Mouse (Mus musculus) embryo, embryonic 11 days (tissue): ENCODE data around the gene Jam3.
A peak's percentile ranks its signal among the peaks of the same experiment; 100 is the strongest.

ENCODE experiments used
- DNase-seq: peaks from one replicate; pipeline ENCODE4 v3.0.0-alpha.2; 2015

Jam3 gene

DNA sequence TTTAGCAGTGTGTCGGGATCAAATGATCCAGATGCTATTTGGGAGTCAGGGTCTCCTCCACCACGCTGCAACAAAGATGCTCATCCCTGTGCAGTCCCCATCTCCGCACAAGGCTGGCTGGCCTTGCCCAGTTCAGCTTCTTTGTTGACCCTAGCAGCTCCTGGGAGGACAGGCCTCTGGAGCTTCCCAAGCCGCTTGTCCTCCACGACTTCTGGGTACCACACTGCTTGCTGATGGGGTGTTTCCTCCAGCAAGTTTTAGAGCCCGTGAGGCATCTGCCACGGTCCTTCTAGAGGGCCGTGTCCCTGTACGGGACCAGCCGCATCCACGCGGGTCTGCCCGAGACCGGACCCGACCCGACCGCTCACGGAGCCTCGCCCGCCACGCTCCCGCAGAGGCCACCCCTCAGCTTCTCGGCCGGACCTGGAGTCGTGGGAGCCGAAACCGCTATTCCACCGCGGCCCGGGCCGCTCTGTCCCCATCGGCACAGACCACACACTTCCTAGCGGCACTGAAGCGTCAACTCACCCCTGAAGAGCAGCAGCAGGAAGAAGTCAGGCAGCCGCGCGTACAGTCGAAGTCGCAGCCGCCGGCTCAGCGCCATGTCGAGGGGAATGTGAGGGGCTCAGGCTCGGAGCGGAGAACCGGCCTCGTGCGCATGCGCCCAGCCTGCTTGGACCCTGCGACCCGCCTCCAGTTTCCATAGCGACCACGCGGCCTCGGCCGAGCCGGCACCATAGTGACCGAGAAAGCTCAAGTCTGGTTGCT lies at the start of gene Jam3:
Gene Jam3, minus strand, starts transcription at position 659 of the 768 bp plus-strand sequence.
- peak; percentile 98 for DNase-seq

DNA sequence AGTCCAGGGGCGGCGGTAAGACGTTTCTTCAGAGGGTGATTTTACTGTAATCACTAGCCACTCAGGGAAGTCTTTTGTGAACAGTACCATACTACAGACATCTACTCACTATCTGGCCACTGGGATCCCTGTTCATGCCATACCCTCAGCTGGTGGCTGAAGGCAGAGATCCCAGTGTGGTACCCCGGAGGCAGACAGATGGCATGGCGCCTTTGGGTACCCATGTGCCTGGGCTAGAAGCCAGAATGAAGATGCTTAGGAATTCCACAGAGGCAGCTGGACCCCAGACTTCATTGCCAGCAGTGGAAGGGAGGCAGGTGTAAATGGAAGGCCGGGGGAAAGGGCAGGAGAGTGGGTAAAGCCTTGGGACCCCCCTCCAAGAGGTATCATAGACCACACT lies 49.0 kb upstream of the Jam3 start:
- DNase-seq, result no peak

GRCm38 (mm10) chr9:27203134-27203533 lies 47.9 kb upstream of the Jam3 start:
- peak; percentile 91 for DNase-seq

DNA sequence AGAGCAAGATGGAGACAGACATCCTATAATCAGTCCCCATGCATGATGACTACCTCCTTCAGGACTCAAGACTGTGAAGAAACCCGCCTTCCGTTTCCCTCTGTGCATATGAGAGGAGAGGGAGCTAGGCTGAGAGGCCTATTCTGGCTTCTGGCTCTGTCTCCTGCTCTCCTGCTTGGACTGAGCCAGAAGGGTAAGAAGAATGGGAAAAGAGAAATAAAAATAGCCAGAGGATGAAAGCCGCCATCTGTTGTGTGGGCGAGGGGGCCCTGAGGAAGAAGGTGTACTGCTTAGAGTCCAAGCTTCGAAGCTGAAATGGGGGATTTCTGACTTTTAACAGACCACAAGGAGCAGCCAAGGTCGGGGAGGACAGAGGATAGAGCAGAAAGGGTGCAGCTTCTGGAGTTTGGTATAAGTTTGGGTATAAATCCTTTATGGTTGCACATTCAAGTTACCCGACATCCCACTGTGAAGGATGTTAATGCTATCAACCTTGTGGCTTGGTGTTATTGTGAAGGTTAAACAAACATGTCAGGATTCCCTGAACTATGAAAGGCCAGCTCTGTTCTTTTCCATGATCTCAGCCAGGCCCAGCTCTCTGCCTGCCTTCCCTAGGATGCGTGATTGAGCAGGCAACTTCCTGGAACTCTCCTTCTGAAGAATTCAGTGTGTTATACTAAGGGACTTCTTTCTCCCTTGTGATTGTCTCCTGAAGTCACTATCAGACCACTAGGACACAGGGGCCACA lies 46.4 kb upstream of the Jam3 start:
- no peak for DNase-seq

DNA sequence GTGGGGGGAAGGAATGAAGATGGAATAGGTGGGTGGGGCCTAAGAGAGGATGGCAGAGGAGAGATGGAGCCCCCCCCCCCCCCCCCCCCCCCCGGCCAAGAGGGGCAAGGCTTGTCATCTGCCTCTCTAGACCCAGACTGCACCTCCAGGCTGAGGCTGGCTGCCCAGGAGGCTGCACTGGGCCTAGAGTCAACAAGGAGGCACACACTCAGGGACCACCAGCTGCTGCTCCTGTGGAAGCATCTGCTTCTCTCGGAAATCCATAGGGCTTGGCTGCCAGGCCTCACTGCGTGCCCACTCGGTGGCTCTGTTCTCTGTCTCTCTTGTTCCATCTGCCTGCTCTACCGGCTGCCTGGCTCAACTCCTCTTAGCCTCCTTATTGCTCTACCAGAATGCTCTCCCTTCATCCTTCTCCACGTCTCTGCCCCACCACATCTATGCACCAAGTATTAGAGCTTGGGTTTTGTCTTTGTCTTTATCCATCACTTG lies 38.4 kb upstream of the Jam3 start:
- DNase-seq, result no peak

DNA sequence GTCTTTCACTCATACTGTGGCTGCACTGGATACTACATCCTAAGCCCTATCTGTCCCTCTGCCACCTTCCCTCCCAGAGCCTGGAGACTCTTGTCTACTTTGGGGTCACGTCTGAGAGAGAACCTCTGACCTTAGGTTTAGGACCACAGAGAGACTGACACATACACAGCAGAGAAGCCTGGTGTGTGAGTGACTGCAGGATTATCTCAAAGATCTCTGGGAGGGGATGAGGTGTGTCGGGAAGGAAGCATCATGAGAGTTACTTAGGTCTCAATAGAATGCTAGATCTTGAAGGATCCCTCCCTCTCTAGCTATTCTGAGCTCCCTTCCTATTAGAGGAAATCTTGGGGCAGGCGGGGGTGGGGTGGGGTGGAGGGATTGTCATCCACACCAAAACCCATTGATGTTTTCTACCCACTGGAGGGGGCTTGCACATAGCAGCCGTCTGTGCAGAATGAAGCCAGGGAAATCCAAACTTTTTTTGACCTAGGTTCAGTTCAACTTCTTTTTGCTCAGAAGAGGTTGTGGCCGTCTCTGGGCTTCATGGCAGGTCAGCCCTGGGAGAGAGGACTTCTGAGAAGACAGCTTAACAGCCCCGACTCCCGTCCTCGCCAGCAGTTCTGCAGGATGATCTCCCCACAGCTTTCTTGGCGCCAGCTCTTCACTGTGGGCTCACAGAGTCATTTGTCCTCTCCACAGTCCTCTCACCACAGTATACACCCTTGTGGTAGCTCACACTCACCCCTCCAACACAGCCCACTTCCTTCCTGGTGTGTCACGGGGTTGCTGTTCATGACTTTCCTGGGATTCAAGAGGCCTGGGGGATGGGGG lies 37.8 kb upstream of the Jam3 start:
- DNase-seq, result no peak

DNA sequence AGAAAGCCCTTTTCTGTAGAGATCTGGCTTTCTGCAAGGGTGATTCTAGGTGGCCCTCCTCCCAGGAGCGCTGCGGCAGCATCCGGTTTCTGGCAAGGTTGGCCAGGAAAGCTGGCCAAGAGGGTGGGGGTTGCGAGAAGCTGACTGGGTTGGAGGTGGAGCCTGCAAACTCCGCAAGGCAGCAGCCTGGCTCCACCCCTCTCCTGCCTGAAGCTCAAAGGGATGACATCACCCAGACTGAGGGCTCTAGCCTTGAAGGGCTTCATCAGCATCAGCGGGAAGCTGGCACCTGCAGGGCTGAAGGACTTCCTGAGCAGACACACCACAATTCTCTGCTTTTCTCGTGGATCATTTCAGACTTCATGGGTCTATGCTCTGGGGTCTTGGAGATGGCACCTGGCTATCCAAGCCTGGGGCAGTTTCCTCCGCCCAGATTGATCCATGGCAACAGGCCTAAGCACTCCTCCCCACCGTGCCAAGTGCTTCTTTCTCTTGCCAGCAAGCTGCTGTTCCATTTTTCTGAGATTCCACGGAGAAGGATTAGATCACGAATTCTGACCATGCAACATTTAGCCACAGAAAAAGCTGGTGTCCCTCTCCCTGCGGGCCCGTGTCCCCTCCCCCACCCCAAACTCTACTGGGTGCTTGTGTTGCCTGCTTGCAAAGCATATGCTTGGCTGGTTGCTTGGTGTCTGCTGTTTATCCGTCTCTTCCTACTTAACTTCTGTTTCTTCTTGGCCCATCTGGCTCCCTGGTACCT lies 37.0 kb upstream of the Jam3 start:
- DNase-seq, result peak; percentile 90

GRCm38 (mm10) chr9:27191501-27191981 lies 36.3 kb upstream of the Jam3 start:
- peak; percentile 60 for DNase-seq

DNA sequence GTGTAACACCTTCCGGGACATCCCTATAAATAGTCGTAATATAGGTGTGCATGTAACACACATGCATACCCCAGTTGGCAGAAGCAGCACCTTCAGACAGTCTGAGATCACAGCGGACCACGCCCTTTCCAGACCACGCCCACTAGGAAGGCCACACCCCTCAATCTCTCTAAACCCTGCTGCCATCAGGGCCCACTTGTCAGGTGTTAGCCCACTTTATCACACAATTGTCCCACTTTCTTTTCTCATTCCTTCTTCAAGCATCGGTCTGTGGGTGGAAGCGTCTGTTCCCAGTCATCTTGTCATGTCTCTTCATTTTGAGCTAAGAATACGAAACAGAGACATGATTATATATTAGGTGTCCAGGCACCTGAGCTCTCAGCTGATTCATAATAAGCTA lies 35.2 kb upstream of the Jam3 start:
- no peak for DNase-seq

DNA sequence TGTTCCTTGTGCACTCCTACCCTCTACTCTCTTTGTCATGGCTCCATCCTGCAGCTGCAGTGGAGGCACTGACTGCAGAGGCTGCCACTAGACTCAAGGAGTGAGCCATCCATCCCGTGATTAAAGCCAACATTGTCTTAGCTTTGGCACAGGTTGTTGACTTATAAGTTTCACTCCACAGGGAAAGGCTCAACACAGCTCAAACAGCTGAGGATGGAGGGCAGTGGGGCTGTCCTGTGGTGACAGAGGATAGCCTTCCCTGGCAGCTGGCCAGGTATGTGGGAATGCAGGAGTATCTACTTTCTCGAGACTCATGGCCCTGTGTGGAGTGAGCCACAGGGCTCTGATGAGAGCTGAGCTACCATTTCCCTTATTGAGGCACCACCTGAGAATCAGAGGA lies 34.1 kb upstream of the Jam3 start:
- no peak for DNase-seq

DNA sequence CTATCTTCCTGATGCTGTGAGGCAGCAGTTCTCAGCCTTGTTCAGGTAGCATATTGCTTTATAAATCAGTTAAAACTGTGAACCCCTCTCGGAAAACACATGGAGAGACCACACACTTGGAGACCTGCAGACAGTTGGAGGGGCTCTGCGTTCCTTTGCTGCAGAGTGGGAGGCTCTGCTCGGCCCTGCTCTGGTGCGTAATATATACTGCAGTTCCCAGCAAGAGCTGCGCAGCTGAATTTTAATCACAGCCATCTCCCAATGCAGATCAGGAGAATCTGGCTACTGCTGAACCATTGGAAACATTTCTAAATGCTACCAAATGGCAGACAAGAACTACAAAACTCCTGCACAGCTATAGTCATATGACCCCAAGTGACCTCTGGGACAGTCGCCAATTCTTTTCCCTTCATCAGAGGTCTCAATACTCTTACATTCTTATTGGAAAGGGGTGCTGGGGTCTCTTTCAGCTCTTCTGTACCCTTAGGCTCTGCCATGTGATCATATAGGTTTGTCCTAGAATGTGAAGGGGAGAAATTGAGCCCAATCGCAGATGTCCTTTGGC lies 33.5 kb upstream of the Jam3 start:
- no peak for DNase-seq

GRCm38 (mm10) chr9:27185820-27186219 lies 30.6 kb upstream of the Jam3 start:
- peak; percentile 41 for DNase-seq

GRCm38 (mm10) chr9:27182087-27182486 lies 26.9 kb upstream of the Jam3 start:
- no peak for DNase-seq

GRCm38 (mm10) chr9:27180492-27180891 lies 25.3 kb upstream of the Jam3 start:
- no peak for DNase-seq

DNA sequence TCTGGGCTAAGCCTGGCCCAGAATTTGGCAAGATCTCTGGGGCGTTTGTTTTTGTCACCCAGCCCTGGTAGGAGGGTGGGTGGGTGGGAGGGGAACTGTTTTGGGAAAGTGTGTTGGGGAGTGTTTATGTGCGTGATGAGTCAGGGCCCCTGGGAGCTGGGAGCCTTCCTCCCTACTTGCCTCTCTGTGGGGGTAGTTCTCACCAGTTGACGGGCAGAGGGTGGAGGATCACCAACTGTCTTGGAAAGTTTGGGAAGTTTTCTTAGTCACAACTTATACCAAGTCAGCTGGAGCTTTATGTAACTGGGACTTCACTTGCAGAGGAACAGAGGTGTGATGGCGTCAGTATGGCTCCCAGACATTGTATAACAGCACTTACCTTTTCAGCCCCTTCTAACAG lies 23.7 kb upstream of the Jam3 start:
- no peak for DNase-seq

DNA sequence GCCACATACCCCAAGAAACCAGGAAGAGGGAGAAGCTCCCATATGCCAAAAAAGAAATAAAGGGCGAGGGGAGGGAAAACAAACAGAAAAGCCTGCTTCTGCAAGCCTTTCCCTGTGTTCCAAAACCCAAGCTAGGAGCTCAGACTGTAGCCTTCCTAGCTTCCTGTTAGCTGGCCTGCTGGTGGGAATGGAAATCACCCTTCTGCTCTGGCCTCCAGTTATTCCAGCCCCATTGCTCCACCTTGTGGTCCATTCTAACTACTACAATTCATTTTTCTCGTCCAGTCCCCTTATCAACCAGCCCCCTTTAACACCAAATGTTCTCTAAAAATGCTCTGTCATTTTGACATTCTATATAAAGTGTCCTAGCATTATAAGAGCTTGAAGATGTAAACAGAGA lies 20.9 kb upstream of the Jam3 start:
- DNase-seq, result peak; percentile 81

- DNase-seq, result no peak
These were observed 20.5 kb upstream of the Jam3 start for GRCm38 (mm10) chr9:27175682-27176081.

DNA sequence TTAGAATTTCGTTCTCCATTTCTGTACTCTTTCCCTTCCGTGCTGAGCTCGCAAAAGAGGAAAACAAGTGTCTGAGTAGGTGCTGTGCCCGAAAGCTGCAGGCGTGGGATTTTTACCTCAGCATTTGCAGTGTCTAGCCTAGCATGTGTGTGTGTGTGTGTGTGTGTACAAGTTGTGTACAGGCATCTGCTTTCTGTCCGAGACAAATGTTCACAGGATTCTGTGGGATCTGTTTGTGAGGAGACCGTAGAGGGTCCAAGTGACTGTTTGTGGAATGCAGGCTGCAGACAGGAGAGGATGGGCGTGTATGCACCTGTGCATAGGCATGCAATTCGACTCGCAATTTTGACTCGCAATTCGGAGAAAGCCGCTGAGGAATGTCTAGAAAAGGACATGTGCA lies 20.0 kb upstream of the Jam3 start:
- no peak for DNase-seq

DNA sequence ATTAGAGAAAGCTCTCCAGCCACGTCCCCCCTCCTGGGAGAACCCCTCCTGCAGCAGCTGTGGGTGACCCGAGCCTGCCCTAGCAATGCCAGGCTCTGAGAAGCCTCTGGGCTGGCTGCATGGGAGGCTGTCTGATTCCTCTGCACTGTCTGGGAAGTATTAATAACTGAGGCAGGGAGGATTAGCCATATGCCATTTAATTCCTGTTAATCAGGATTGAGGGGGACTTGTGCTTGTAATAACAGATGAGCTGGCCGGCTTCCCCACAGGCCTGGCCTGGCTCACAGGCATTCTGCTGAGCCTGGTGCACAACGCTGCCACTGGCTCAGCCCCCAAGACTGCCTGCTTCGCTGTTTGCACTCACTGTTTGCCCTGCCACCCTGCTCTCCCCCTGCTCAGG lies 18.9 kb upstream of the Jam3 start:
- DNase-seq, result peak; percentile 16

DNA sequence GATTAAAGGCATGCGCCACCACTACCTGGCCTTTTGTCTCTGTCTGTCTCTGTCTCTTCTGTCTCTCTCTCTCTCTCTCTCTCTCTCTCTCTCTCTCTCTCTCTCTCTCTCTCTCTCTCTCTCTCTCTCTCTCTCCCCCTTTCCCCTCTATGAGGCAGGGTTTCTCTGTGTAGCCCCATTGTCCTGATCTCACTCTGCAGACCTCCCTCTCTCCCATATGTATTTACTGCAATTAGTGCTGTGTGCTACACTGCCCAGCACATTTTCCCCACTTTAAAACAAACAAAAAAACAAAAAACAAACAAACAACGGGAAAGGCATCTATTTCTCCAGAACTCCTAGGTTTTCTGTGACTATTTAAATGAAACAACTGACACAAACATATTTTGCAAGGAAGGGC lies 18.4 kb upstream of the Jam3 start:
- no peak for DNase-seq

- DNase-seq, result no peak
These were observed 17.6 kb upstream of the Jam3 start for GRCm38 (mm10) chr9:27172839-27173238.

DNA sequence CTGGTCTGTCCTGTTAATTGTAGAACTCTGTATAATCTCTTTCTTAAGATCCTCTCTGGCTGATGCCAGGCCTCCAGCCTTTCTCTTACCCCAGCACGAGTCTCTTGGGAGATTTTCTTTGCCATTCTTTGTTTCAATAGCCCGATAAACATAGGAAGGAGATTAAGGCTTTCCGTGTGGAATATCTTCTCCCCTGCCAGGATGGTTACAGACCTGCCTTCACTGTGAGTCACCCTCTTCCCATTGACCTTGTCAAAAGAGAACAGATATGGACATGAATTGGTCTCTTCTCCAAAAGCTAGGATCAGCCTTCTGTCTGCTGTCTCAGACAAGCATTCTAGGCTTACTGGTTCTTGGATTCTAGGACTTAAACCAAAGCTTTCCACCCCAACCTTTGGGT lies 15.5 kb upstream of the Jam3 start:
- DNase-seq, result no peak
